ENCODE assay signal across 21 mouse cellular contexts in genomic region chr4:140653835-140654583, GRCm38 (mm10). TPM values are rescaled to one million over a fixed set of nuclear protein-coding genes. Genes with fewer than 3 reads are reported as not detected.
DNase-seq lines count a peak whose midpoint lies in the region; ATAC-seq and TF ChIP-seq lines count a peak whose summit lies in the region.
"Had no signal": no experiment of that assay in that cellular context is flagged by ENCODE, and none has a peak within 500 bp of the region (broad histone marks: within the 10 kb centered on the region; RNA-seq: fewer than 3 reads in every experiment).

No protein-coding gene starts in this region.

- no peaks in the 10 kb centered on the region for H3K27me3 ChIP-seq in intestine, embryonic 14.5 days (replicated peaks; ENCODE audit: control insufficient read depth, insufficient read depth, low read length)
- H3K27me3 ChIP-seq in intestine, embryonic 16.5 days (replicated peaks; ENCODE audit: control insufficient read depth, insufficient read depth, low read length) = no peaks in the 10 kb centered on the region
- H3K27me3 ChIP-seq in midbrain, embryonic 10.5 days (ENCODE audit: low read depth, poor library complexity, severe bottlenecking) = peaks cover 4% of the 10 kb centered on the region
- no peaks in the 10 kb centered on the region for H3K27me3 ChIP-seq in midbrain, embryonic 13.5 days
- H3K27me3 ChIP-seq in myocyte (ENCODE audit: control insufficient read depth, insufficient read depth, insufficient read length) = no peaks in the 10 kb centered on the region
- H3K27me3 ChIP-seq: heart, embryonic 15.5 days; hindbrain, embryonic 13.5 days; limb, embryonic 13.5 days had no signal

- no peak overlapping the region for H3ac ChIP-seq in myocyte (ENCODE audit: control insufficient read depth, insufficient read length)

- H3K79me2 ChIP-seq in myocyte (ENCODE audit: control insufficient read depth, insufficient read depth) = no peaks in the 10 kb centered on the region

- no peak overlapping the region for H3K9ac ChIP-seq in intestine, embryonic 14.5 days (ENCODE audit: low read length)
- no peak overlapping the region for H3K9ac ChIP-seq in intestine, embryonic 16.5 days (ENCODE audit: low read depth, low read length)
- no peak overlapping the region for H3K9ac ChIP-seq in midbrain, embryonic 13.5 days (replicated peaks)
- H3K9ac ChIP-seq: heart, embryonic 15.5 days; hindbrain, embryonic 13.5 days; limb, embryonic 13.5 days; liver, embryonic 12.5 days had no signal

- H3K36me3 ChIP-seq in intestine, embryonic 14.5 days (ENCODE audit: control insufficient read depth, insufficient read depth, low read length) = no peaks in the 10 kb centered on the region
- H3K36me3 ChIP-seq in intestine, embryonic 16.5 days (ENCODE audit: control insufficient read depth, insufficient read depth, low read length) = no peaks in the 10 kb centered on the region
- H3K36me3 ChIP-seq in midbrain, embryonic 10.5 days = no peaks in the 10 kb centered on the region
- no peaks in the 10 kb centered on the region for H3K36me3 ChIP-seq in midbrain, embryonic 13.5 days
- no peaks in the 10 kb centered on the region for H3K36me3 ChIP-seq in myocyte (ENCODE audit: control insufficient read depth, insufficient read depth)
- H3K36me3 ChIP-seq: heart, embryonic 15.5 days; hindbrain, embryonic 13.5 days; limb, embryonic 13.5 days; liver, embryonic 12.5 days had no signal

- DNase-seq in intestine, embryonic 14.5 days (ENCODE audit: low spot score) = no peak
- DNase-seq in midbrain, embryonic 10.5 days (ENCODE audit: low spot score) = no peak
- peak; percentile 74 for DNase-seq in Muller cell, postnatal 12 days (ENCODE audit: inconsistent ontology term)
- no peak for DNase-seq in frontal cortex, postnatal 36 days (ENCODE audit: low spot score in 2 of 2)
- DNase-seq: adrenal gland, postnatal 10 days; cerebellum, adult 2 months; cerebellum, postnatal 25 days; embryo, embryonic 11 days; gastrocnemius, adult 2 months; heart, postnatal 36 days; lung, adult 18-20 months; lung, postnatal 10 days had no signal

- no peaks in the 10 kb centered on the region for H3K9me3 ChIP-seq in intestine, embryonic 14.5 days (ENCODE audit: control insufficient read depth, low read length)
- H3K9me3 ChIP-seq in intestine, embryonic 16.5 days (ENCODE audit: control insufficient read depth, low read length) = no peaks in the 10 kb centered on the region
- H3K9me3 ChIP-seq in midbrain, embryonic 10.5 days (replicated peaks) = no peaks in the 10 kb centered on the region
- H3K9me3 ChIP-seq in midbrain, embryonic 13.5 days = no peaks in the 10 kb centered on the region
- H3K9me3 ChIP-seq: heart, embryonic 15.5 days; hindbrain, embryonic 13.5 days; limb, embryonic 13.5 days; liver, embryonic 12.5 days had no signal

- H3K4me2 ChIP-seq in intestine, embryonic 14.5 days (ENCODE audit: low read length) = no peak overlapping the region
- H3K4me2 ChIP-seq in intestine, embryonic 16.5 days (ENCODE audit: low read depth, low read length) = no peak overlapping the region
- no peak overlapping the region for H3K4me2 ChIP-seq in midbrain, embryonic 13.5 days (replicated peaks)
- peak overlapping the region; percentile 48 for H3K4me2 ChIP-seq in myocyte (ENCODE audit: low read depth)
- H3K4me2 ChIP-seq: heart, embryonic 15.5 days; hindbrain, embryonic 13.5 days; limb, embryonic 13.5 days; liver, embryonic 12.5 days had no signal

- H3K27ac ChIP-seq in intestine, embryonic 14.5 days (ENCODE audit: low read depth) = peak overlapping the region; percentile 22; the same call in 1 of the 2 replicates
- no peak overlapping the region for H3K27ac ChIP-seq in intestine, embryonic 16.5 days (ENCODE audit: low read length)
- H3K27ac ChIP-seq in midbrain, embryonic 10.5 days (replicated peaks) = peak overlapping the region; percentile 28; the same call in 1 of the 2 replicates
- H3K27ac ChIP-seq in midbrain, embryonic 13.5 days = no peak overlapping the region
- H3K27ac ChIP-seq: gastrocnemius, adult 2 months; heart, embryonic 15.5 days; hindbrain, embryonic 13.5 days; layer of hippocampus, adult 2 months; limb, embryonic 13.5 days; liver, embryonic 12.5 days had no signal

- no peak for ATAC-seq in intestine, embryonic 14.5 days (replicated peaks; ENCODE audit: low FRiP score, low TSS enrichment, low read depth)
- no peak for ATAC-seq in intestine, embryonic 16.5 days
- no peak for ATAC-seq in midbrain, embryonic 13.5 days
- ATAC-seq: liver, embryonic 12.5 days; midbrain, embryonic 16.5 days had no signal

- H3K4me1 ChIP-seq in intestine, embryonic 14.5 days (replicated peaks; ENCODE audit: control insufficient read depth, insufficient read depth, low read length) = peaks cover 21% of the 10 kb centered on the region
- peaks cover 22% of the 10 kb centered on the region for H3K4me1 ChIP-seq in intestine, embryonic 16.5 days (ENCODE audit: control insufficient read depth, insufficient read depth, low read length)
- H3K4me1 ChIP-seq in midbrain, embryonic 10.5 days = peaks cover 49% of the 10 kb centered on the region
- peaks cover 43% of the 10 kb centered on the region for H3K4me1 ChIP-seq in midbrain, embryonic 13.5 days (replicated peaks)

- 34% methylated on average over 14 of the region's 14 CpGs for WGBS in intestine, embryonic 14.5 days
- WGBS in intestine, embryonic 16.5 days = 34% methylated on average over 14 of the region's 14 CpGs
- 62% methylated on average over 14 of the region's 14 CpGs for WGBS in midbrain, embryonic 10.5 days
- 48% methylated on average over 14 of the region's 14 CpGs for WGBS in midbrain, embryonic 13.5 days

- H3K4me3 ChIP-seq in intestine, embryonic 14.5 days (ENCODE audit: low read depth, low read length) = no peak overlapping the region
- no peak overlapping the region for H3K4me3 ChIP-seq in intestine, embryonic 16.5 days (ENCODE audit: low read length)
- H3K4me3 ChIP-seq in midbrain, embryonic 10.5 days = no peak overlapping the region
- no peak overlapping the region for H3K4me3 ChIP-seq in midbrain, embryonic 13.5 days (replicated peaks)
- no peak overlapping the region for H3K4me3 ChIP-seq in myocyte
- H3K4me3 ChIP-seq: gastrocnemius, adult 2 months; heart, embryonic 15.5 days; hindbrain, embryonic 13.5 days; layer of hippocampus, adult 2 months; limb, embryonic 13.5 days; liver, embryonic 12.5 days had no signal

- no peak for TF ChIP-seq POLR2A in myocyte (IDR thresholded peaks at IDR 0.05; ENCODE audit: insufficient read length, low read depth)

TF ChIP-seq in myocyte, 11 proteins besides CTCF, POLR2A, EP300 and RAD21:
- TF ChIP-seq TCF12 (IDR thresholded peaks at IDR 0.05; ENCODE audit: insufficient read depth, poor library complexity, severe bottlenecking) (no peak), USF1 (IDR thresholded peaks at IDR 0.05; ENCODE audit: low read depth) (peak; percentile 89)

RNA-seq across cellular contexts. Expression of gene Arhgef10l, which starts 11.8 kb away (rescaled TPM):
- polyA plus RNA-seq in intestine, embryonic 14.5 days (2014; fragmentation: Nextera tagmentation; extraction: Ambion mirVana) = 15.2 and 16.3 TPM in 2 replicates
- 12.1 and 14.3 TPM in 2 replicates for polyA plus RNA-seq in intestine, embryonic 16.5 days (2015; fragmentation: Nextera tagmentation; extraction: Ambion mirVana)
- 25.1 and 32.4 TPM in 2 replicates for polyA plus RNA-seq in midbrain, embryonic 10.5 days (2016; fragmentation: Nextera tagmentation; extraction: Ambion mirVana)
- polyA plus RNA-seq in midbrain, embryonic 13.5 days (2015; fragmentation: Nextera tagmentation; extraction: Ambion mirVana) = 27.7 and 28.3 TPM in 2 replicates
- polyA plus RNA-seq in myocyte (2012; fragmentation: generic; extraction: Trizol) = 34.7 TPM

RNA-seq across cellular contexts. Expression of gene Rcc2, which starts 46.3 kb away (rescaled TPM):
- 29.8 and 30.7 TPM in 2 replicates for polyA plus RNA-seq in intestine, embryonic 14.5 days (2014; fragmentation: Nextera tagmentation; extraction: Ambion mirVana)
- 12.6 and 13.7 TPM in 2 replicates for polyA plus RNA-seq in intestine, embryonic 16.5 days (2015; fragmentation: Nextera tagmentation; extraction: Ambion mirVana)
- polyA plus RNA-seq in midbrain, embryonic 10.5 days (2016; fragmentation: Nextera tagmentation; extraction: Ambion mirVana) = 32.6 and 35.2 TPM in 2 replicates
- polyA plus RNA-seq in midbrain, embryonic 13.5 days (2015; fragmentation: Nextera tagmentation; extraction: Ambion mirVana) = 23.6 and 26.3 TPM in 2 replicates
- 167 TPM for polyA plus RNA-seq in myocyte (2012; fragmentation: generic; extraction: Trizol)

Comparison
In these comparisons a context has a peak if more than half of its experiments do, and no peak if none do; other contexts are left out.
1. H3K27ac ChIP-seq: peak in intestine, embryonic 14.5 days (single experiment) and midbrain, embryonic 10.5 days (single experiment); none in intestine, embryonic 16.5 days (single experiment) and midbrain, embryonic 13.5 days (single experiment).